Mouse (Mus musculus): ENCODE results near the gene Atxn7l2. TPM values are rescaled to one million over a fixed set of nuclear protein-coding genes. Genes with fewer than 3 reads are reported as not detected.

The Atxn7l2 gene
- polyA plus RNA-seq, 1 experiment from 2014 or later, result 4.3 TPM

GRCm38 (mm10) chr3:108225711-108226557 lies 15.2 kb upstream of the Atxn7l2 start:
- no peak overlapping the region for H3K27ac ChIP-seq (replicated peaks)
- ATAC-seq (ENCODE audit: low FRiP score, low TSS enrichment) (peak; percentile 56), DNase-seq (ENCODE audit: low spot score) (peak; percentile 39)
- TF ChIP-seq CTCF (IDR thresholded peaks at IDR 0.05; ENCODE audit: low read depth) (no peak), EP300 (optimal IDR thresholded peaks at IDR 0.05) (no peak)
- 4% methylated on average over 61 of the region's 67 CpGs for WGBS
- no peaks in the 10 kb centered on the region for H3K4me1 ChIP-seq (replicated peaks; ENCODE audit: control insufficient read depth, insufficient read depth)
- peak overlapping the region; percentile 44 for H3K4me3 ChIP-seq (ENCODE audit: low read depth, low read length)
- H3K9ac ChIP-seq (ENCODE audit: low read length), result peak overlapping the region; percentile 54
- peaks cover 3% of the 10 kb centered on the region; the same call in 1 of the 2 replicates for H3K27me3 ChIP-seq (ENCODE audit: control insufficient read depth, insufficient read depth, low read length)
- H3K36me3 ChIP-seq (ENCODE audit: control insufficient read depth, insufficient read depth, low read length), result no peaks in the 10 kb centered on the region
- no peaks in the 10 kb centered on the region for H3K9me3 ChIP-seq (ENCODE audit: control insufficient read depth, low read length)
- H3K4me2 ChIP-seq (replicated peaks; ENCODE audit: low read depth), result peak overlapping the region; percentile 75

GRCm38 (mm10) chr3:108220661-108221060 lies 9.9 kb upstream of the Atxn7l2 start:
- no peak overlapping the region for H3K4me2 ChIP-seq (replicated peaks; ENCODE audit: low read depth)
- H3K4me1 ChIP-seq (replicated peaks; ENCODE audit: control insufficient read depth, insufficient read depth), result no peaks in the 10 kb centered on the region
- no peaks in the 10 kb centered on the region for H3K9me3 ChIP-seq (ENCODE audit: control insufficient read depth, low read length)
- H3K27ac ChIP-seq (replicated peaks), result no peak overlapping the region
- ATAC-seq (ENCODE audit: low FRiP score, low TSS enrichment) (no peak), DNase-seq (ENCODE audit: low spot score) (no peak)
- H3K9ac ChIP-seq (ENCODE audit: low read length), result no peak overlapping the region
- no peaks in the 10 kb centered on the region for H3K36me3 ChIP-seq (ENCODE audit: control insufficient read depth, insufficient read depth, low read length)
- TF ChIP-seq EP300 (optimal IDR thresholded peaks at IDR 0.05), result no peak
- TF ChIP-seq CTCF (IDR thresholded peaks at IDR 0.05; ENCODE audit: low read depth), result no peak
- no peaks in the 10 kb centered on the region for H3K27me3 ChIP-seq (ENCODE audit: control insufficient read depth, insufficient read depth, low read length)
- 67% methylated on average over 3 of the region's 3 CpGs for WGBS
- H3K4me3 ChIP-seq (ENCODE audit: low read depth, low read length), result no peak overlapping the region

DNA sequence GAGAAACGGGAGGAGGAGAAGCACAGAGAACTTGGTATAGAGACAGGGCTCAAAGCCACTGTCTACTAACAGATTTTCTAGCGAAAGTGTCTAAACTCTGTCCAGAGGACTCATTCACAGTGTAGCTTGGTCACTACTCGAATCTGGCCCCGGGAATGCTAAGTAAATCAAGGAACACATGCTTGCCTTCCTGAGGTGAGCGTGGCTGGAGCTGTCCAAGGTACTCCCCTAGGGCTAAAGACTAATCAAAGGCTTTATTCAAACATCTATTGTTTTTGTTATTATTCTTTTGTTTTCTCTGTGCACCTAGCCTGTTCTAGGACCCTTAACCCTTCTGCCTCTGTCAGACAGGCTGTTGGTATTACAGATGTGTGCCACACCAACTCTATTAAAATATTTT lies 4.0 kb upstream of the Atxn7l2 start:
- 9% methylated on average over 5 of the region's 5 CpGs for WGBS

GRCm38 (mm10) chr3:108212406-108212805 lies 1.7 kb upstream of the Atxn7l2 start:
- ATAC-seq (ENCODE audit: low FRiP score, low TSS enrichment) (no peak), DNase-seq (ENCODE audit: low spot score) (no peak)
- H3K4me3 ChIP-seq (ENCODE audit: low read depth, low read length), result no peak overlapping the region
- H3K4me1 ChIP-seq (replicated peaks; ENCODE audit: control insufficient read depth, insufficient read depth), result peaks cover 4% of the 10 kb centered on the region; the same call in 1 of the 2 replicates
- TF ChIP-seq EP300 (optimal IDR thresholded peaks at IDR 0.05) (no peak), CTCF (IDR thresholded peaks at IDR 0.05; ENCODE audit: low read depth) (peak; percentile 25; the same call in 1 of the 2 replicates)
- WGBS, result 77% methylated on average over 8 of the region's 8 CpGs
- H3K27me3 ChIP-seq (ENCODE audit: control insufficient read depth, insufficient read depth, low read length), result no peaks in the 10 kb centered on the region
- H3K9ac ChIP-seq (ENCODE audit: low read length), result no peak overlapping the region
- no peaks in the 10 kb centered on the region; the same call in 1 of the 2 replicates for H3K36me3 ChIP-seq (ENCODE audit: control insufficient read depth, insufficient read depth, low read length)
- H3K9me3 ChIP-seq (ENCODE audit: control insufficient read depth, low read length), result no peaks in the 10 kb centered on the region
- no peak overlapping the region for H3K4me2 ChIP-seq (replicated peaks; ENCODE audit: low read depth)
- no peak overlapping the region for H3K27ac ChIP-seq (replicated peaks)

More for the DNA sequence above, 4.0 kb upstream of the Atxn7l2 start:
- Histone ChIP-seq H3K9me3 (ENCODE audit: control insufficient read depth, low read length) (no peaks in the 10 kb centered on the region), H3K4me3 (ENCODE audit: low read depth, low read length) (no peak overlapping the region), H3K4me1 (replicated peaks; ENCODE audit: control insufficient read depth, insufficient read depth) (no peaks in the 10 kb centered on the region), H3K4me2 (replicated peaks; ENCODE audit: low read depth) (no peak overlapping the region), H3K9ac (ENCODE audit: low read length) (no peak overlapping the region), H3K27ac (replicated peaks) (no peak overlapping the region), H3K36me3 (ENCODE audit: control insufficient read depth, insufficient read depth, low read length) (no peaks in the 10 kb centered on the region), H3K27me3 (ENCODE audit: control insufficient read depth, insufficient read depth, low read length) (no peaks in the 10 kb centered on the region)
- ATAC-seq (ENCODE audit: low FRiP score, low TSS enrichment) (no peak), DNase-seq (ENCODE audit: low spot score) (peak; percentile 64)
- no peak for TF ChIP-seq EP300 (optimal IDR thresholded peaks at IDR 0.05)

DNA sequence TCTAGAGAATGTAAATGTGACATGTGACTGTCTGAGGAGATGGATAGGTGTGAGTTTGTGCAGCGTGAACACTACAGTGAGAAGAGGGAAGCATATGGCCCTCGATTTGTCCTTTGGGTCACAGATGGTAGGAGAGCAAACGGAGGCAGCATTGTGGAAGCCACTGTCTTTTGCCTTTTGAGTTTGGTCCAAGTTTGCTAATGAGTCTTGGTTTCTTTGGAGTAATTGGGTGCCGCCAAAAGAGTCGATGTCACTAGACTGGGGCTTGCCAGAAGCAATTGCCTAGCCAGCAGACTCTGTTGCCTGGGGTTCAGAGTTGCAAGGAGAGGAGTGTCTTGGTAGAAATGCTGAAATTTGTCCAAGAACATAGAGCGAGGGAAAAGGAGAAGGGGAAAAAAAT lies 1.1 kb upstream of the Atxn7l2 start:
- no peak overlapping the region for H3K4me3 ChIP-seq (ENCODE audit: low read depth, low read length)
- H3K9ac ChIP-seq (ENCODE audit: low read length), result no peak overlapping the region
- no peaks in the 10 kb centered on the region for H3K27me3 ChIP-seq (ENCODE audit: control insufficient read depth, insufficient read depth, low read length)
- no peak for DNase-seq (ENCODE audit: low spot score)
- H3K4me1 ChIP-seq (replicated peaks; ENCODE audit: control insufficient read depth, insufficient read depth), result peaks cover 5% of the 10 kb centered on the region; the same call in 1 of the 2 replicates
- no peak overlapping the region for H3K27ac ChIP-seq (replicated peaks)
- no peak overlapping the region for H3K4me2 ChIP-seq (replicated peaks; ENCODE audit: low read depth)
- 81% methylated on average over 6 of the region's 6 CpGs for WGBS
- TF ChIP-seq EP300 (optimal IDR thresholded peaks at IDR 0.05) (no peak), CTCF (IDR thresholded peaks at IDR 0.05; ENCODE audit: low read depth) (no peak)
- H3K36me3 ChIP-seq (ENCODE audit: control insufficient read depth, insufficient read depth, low read length), result no peaks in the 10 kb centered on the region; the same call in 1 of the 2 replicates
- ATAC-seq (ENCODE audit: low FRiP score, low TSS enrichment), result no peak
- H3K9me3 ChIP-seq (ENCODE audit: control insufficient read depth, low read length), result no peaks in the 10 kb centered on the region
